Mouse (Mus musculus) stomach, embryonic 15.5 days (tissue): ENCODE data around the gene Galnt3. TPM values are rescaled to one million over a fixed set of nuclear protein-coding genes. Genes with fewer than 3 reads are reported as not detected.

ENCODE experiments used
- ATAC-seq: fragments of 200-750 bp; cut with Nextera tagmentation; 2 replicates; pipeline ENCODE4 v1.8.0; 2017; ENCODE audit warnings: low read depth, moderate number of reproducible peaks, moderate TSS enrichment; ENCODE audit not compliant: insufficient read depth, low FRiP score
- H3K27ac ChIP-seq: fragments of 300-500 bp; sonication (generic); 2 replicates; pipeline ENCODE4 v1.5.1; 2015; ENCODE audit warnings: mild to moderate bottlenecking, inconsistent platforms
- H3K27me3 ChIP-seq: fragments of 300-500 bp; sonication (generic); replicated peaks from 2 replicates; pipeline ENCODE4 v1.6.1; 2015; ENCODE audit warnings: inconsistent platforms
- H3K36me3 ChIP-seq: fragments of 300-500 bp; sonication (generic); 2 replicates; pipeline ENCODE4 v1.6.1; 2015; ENCODE audit warnings: inconsistent platforms
- H3K4me1 ChIP-seq: fragments of 300-500 bp; sonication (generic); 2 replicates; pipeline ENCODE4 v1.6.1; 2015; ENCODE audit warnings: inconsistent platforms
- H3K4me2 ChIP-seq: fragments of 300-500 bp; sonication (generic); 2 replicates; pipeline ENCODE4 v1.6.1; 2015; ENCODE audit warnings: mild to moderate bottlenecking, inconsistent platforms
- H3K4me3 ChIP-seq: fragments of 300-500 bp; sonication (generic); replicated peaks from 2 replicates; pipeline ENCODE4 v1.5.1; 2015; ENCODE audit warnings: inconsistent platforms
- H3K9ac ChIP-seq: fragments of 300-500 bp; sonication (generic); 2 replicates; pipeline ENCODE4 v1.6.1; 2015; ENCODE audit warnings: inconsistent platforms
- H3K9me3 ChIP-seq: fragments of 300-500 bp; sonication (generic); 2 replicates; pipeline ENCODE4 v1.6.1; 2016; ENCODE audit warnings: inconsistent platforms
- WGBS: fragments of 180-500 bp; shearing (Covaris S2); methylation state at CpG from one replicate; pipeline ENCODE4 v1.1.7; 2015; 5-methylcytosine and 5-hydroxymethylcytosine counted together
- polyA plus RNA-seq: library from polyadenylated mRNA; unstranded; fragments of >200 nt; fragmentation: Nextera tagmentation; extraction: Ambion mirVana; gene quantifications from 2 replicates; pipeline ENCODE4 v1.2.1, GENCODE M21; 2015

The Galnt3 gene
- polyA plus RNA-seq, 1 experiment from 2014 or later, result 9.4 TPM

- no peak overlapping the region for H3K4me2 ChIP-seq
- WGBS, result 75% methylated on average over 9 of the region's 9 CpGs
- no peaks in the 10 kb centered on the region for H3K27me3 ChIP-seq
- no peak overlapping the region for H3K9ac ChIP-seq
- no peak for ATAC-seq
- H3K9me3 ChIP-seq, result no peaks in the 10 kb centered on the region
- no peak overlapping the region for H3K4me3 ChIP-seq
- no peaks in the 10 kb centered on the region for H3K4me1 ChIP-seq
- H3K36me3 ChIP-seq, result no peaks in the 10 kb centered on the region
- H3K27ac ChIP-seq, result no peak overlapping the region
Measured at GRCm38 (mm10) chr2:66041917-66042419, 82.8 kb downstream of the Galnt3 start.

GRCm38 (mm10) chr2:66041203-66041916 is 83.4 kb downstream of the Galnt3 start:
- no peaks in the 10 kb centered on the region for H3K36me3 ChIP-seq
- no peak overlapping the region for H3K4me3 ChIP-seq
- no peaks in the 10 kb centered on the region for H3K27me3 ChIP-seq
- no peak for ATAC-seq
- H3K4me1 ChIP-seq, result no peaks in the 10 kb centered on the region
- H3K9ac ChIP-seq, result no peak overlapping the region
- H3K27ac ChIP-seq, result no peak overlapping the region
- H3K9me3 ChIP-seq, result no peaks in the 10 kb centered on the region
- no peak overlapping the region for H3K4me2 ChIP-seq
- 89% methylated on average over 21 of the region's 21 CpGs for WGBS

- Histone ChIP-seq H3K9ac (no peak overlapping the region), H3K36me3 (no peaks in the 10 kb centered on the region), H3K9me3 (no peaks in the 10 kb centered on the region), H3K27ac (no peak overlapping the region), H3K4me3 (no peak overlapping the region), H3K4me2 (no peak overlapping the region), H3K27me3 (no peaks in the 10 kb centered on the region), H3K4me1 (no peaks in the 10 kb centered on the region)
- no peak for ATAC-seq
Measured at GRCm38 (mm10) chr2:66040611-66041010, 84.2 kb downstream of the Galnt3 start.

- H3K27me3 ChIP-seq, result no peaks in the 10 kb centered on the region
- no peaks in the 10 kb centered on the region for H3K36me3 ChIP-seq
- H3K4me1 ChIP-seq, result no peaks in the 10 kb centered on the region
- no peak overlapping the region for H3K27ac ChIP-seq
- WGBS, result 67% methylated on average over 9 of the region's 9 CpGs
- H3K9me3 ChIP-seq, result no peaks in the 10 kb centered on the region
- ATAC-seq, result no peak
- H3K4me2 ChIP-seq, result no peak overlapping the region
- H3K4me3 ChIP-seq, result no peak overlapping the region
- no peak overlapping the region for H3K9ac ChIP-seq
Measured at GRCm38 (mm10) chr2:66034907-66035679, 89.7 kb downstream of the Galnt3 start.

Other genes starting within 250 kb of the Galnt3 start
- 11.5 and 12.0 TPM in 2 replicates for gene Ttc21b, start 131.6 kb upstream of the Galnt3 start, polyA plus RNA-seq